Mouse (Mus musculus) adrenal gland, postnatal 10 days (tissue): ENCODE measurements around the gene Zfp991. TPM values are rescaled to one million over a fixed set of nuclear protein-coding genes. Genes with fewer than 3 reads are reported as not detected.

Source experiments
- total RNA-seq, 2 experiments: library from RNA; stranded (reverse); gene quantifications; 2 replicates each; pipeline ENCODE4 v1.2.3; 2021

Zfp991 gene
- total RNA-seq, 2 experiments from 2014 or later, result 9.5 to 15.8 TPM

Other genes starting within 250 kb of the Zfp991 start
- gene Gm21411, start 222.4 kb upstream of the Zfp991 start, total RNA-seq, result not detected
- not detected for gene Zfp989, start 160.1 kb upstream of the Zfp991 start, total RNA-seq
- 1 to 10 TPM in 1 of 2 experiments, under 1 TPM in 1; 0.45 to 1.2 TPM for gene Rex2, start 110.2 kb upstream of the Zfp991 start, total RNA-seq
- gene Zfp988, start 173.6 kb downstream of the Zfp991 start, total RNA-seq, result under 1 TPM; 0.24 to 0.39 TPM
- 1 to 10 TPM in 1 of 2 experiments, not detected in 1; 1.1 TPM for gene Zfp978, start 229.3 kb downstream of the Zfp991 start, total RNA-seq